Mouse (Mus musculus): Measurements from ENCODE around the gene Mllt3. TPM values are rescaled to one million over a fixed set of nuclear protein-coding genes. Genes with fewer than 3 reads are reported as not detected.

Mllt3 gene
- total RNA-seq, 2 experiments from 2014 or later = 10.7 to 12.3 TPM

GRCm38 (mm10) chr4:87835191-87835590 is 198.0 kb downstream of the Mllt3 start:
- DNase-seq = no peak
- intact Hi-C loops (cut with DNase I) = no loop called here

GRCm38 (mm10) chr4:87834310-87834709 is 198.9 kb downstream of the Mllt3 start:
- intact Hi-C loops (cut with DNase I) = no loop called here
- no peak for DNase-seq

GRCm38 (mm10) chr4:87830794-87831306 is 202.3 kb downstream of the Mllt3 start:
- intact Hi-C loops (cut with DNase I) = no loop called here
- no peak for DNase-seq

- DNase-seq = no peak
- intact Hi-C loops (cut with DNase I) = no loop called here
Observed at GRCm38 (mm10) chr4:87829426-87830063, 203.6 kb downstream of the Mllt3 start.

- DNase-seq = no peak
- intact Hi-C loops (cut with DNase I) = no loop called here
Observed at GRCm38 (mm10) chr4:87826336-87826735, 206.8 kb downstream of the Mllt3 start.

GRCm38 (mm10) chr4:87823623-87824022 is 209.5 kb downstream of the Mllt3 start:
- intact Hi-C loops (cut with DNase I) = no loop called here

GRCm38 (mm10) chr4:87823191-87823590 is 210.0 kb downstream of the Mllt3 start:
- intact Hi-C loops (cut with DNase I) = no loop called here
- no peak for DNase-seq

More at GRCm38 (mm10) chr4:87823623-87824022, 209.5 kb downstream of the Mllt3 start:
- DNase-seq = no peak

- DNase-seq = no peak
- intact Hi-C loops (cut with DNase I) = no loop called here
Observed at GRCm38 (mm10) chr4:87820911-87821310, 212.3 kb downstream of the Mllt3 start.

- no peak for DNase-seq
Observed at GRCm38 (mm10) chr4:87819182-87819581, 214.0 kb downstream of the Mllt3 start.

GRCm38 (mm10) chr4:87818276-87818675 is 214.9 kb downstream of the Mllt3 start:
- intact Hi-C loops (cut with DNase I) = no loop called here
- DNase-seq = no peak

More at GRCm38 (mm10) chr4:87819182-87819581, 214.0 kb downstream of the Mllt3 start:
- intact Hi-C loops (cut with DNase I) = no loop called here

- no peak for DNase-seq
- intact Hi-C loops (cut with DNase I) = no loop called here
Observed at GRCm38 (mm10) chr4:87815465-87816108, 217.6 kb downstream of the Mllt3 start.

GRCm38 (mm10) chr4:87811899-87812298 is 221.3 kb downstream of the Mllt3 start:
- no peak for DNase-seq
- intact Hi-C loops (cut with DNase I) = no loop called here

GRCm38 (mm10) chr4:87806196-87806987 is 226.8 kb downstream of the Mllt3 start:
- DNase-seq = no peak
- intact Hi-C loops (cut with DNase I) = no loop called here

- intact Hi-C loops (cut with DNase I) = no loop called here
- no peak for DNase-seq
Observed at GRCm38 (mm10) chr4:87804576-87804975, 228.6 kb downstream of the Mllt3 start.

- intact Hi-C loops (cut with DNase I) = no loop called here
- DNase-seq = no peak
Observed at GRCm38 (mm10) chr4:87803313-87803712, 229.9 kb downstream of the Mllt3 start.

GRCm38 (mm10) chr4:87802140-87802539 is 231.0 kb downstream of the Mllt3 start:
- DNase-seq = no peak
- intact Hi-C loops (cut with DNase I) = no loop called here

GRCm38 (mm10) chr4:87801332-87801731 is 231.8 kb downstream of the Mllt3 start:
- DNase-seq = no peak
- intact Hi-C loops (cut with DNase I) = no loop called here

- intact Hi-C loops (cut with DNase I) = no loop called here
Observed at GRCm38 (mm10) chr4:87800276-87800675, 232.9 kb downstream of the Mllt3 start.

GRCm38 (mm10) chr4:87799418-87799817 is 233.7 kb downstream of the Mllt3 start:
- DNase-seq = no peak
- intact Hi-C loops (cut with DNase I) = no loop called here

More at GRCm38 (mm10) chr4:87800276-87800675, 232.9 kb downstream of the Mllt3 start:
- no peak for DNase-seq

- DNase-seq = no peak
- intact Hi-C loops (cut with DNase I) = no loop called here
Observed at GRCm38 (mm10) chr4:87795261-87795660, 237.9 kb downstream of the Mllt3 start.

- no peak for DNase-seq
- intact Hi-C loops (cut with DNase I) = no loop called here
Observed at GRCm38 (mm10) chr4:87794216-87794615, 238.9 kb downstream of the Mllt3 start.

All from heart, postnatal 10 days (tissue).